Mouse (Mus musculus): ENCODE measurements at regions not wholly inside any gene's neighbourhood (a gene's known extent, or its start where the extent isn't known, plus 50 kb on each side); places are given as distances from the start of the nearest gene placed in this dataset.
A peak's percentile ranks its signal among the peaks of the same experiment; 100 is the strongest.

DNA sequence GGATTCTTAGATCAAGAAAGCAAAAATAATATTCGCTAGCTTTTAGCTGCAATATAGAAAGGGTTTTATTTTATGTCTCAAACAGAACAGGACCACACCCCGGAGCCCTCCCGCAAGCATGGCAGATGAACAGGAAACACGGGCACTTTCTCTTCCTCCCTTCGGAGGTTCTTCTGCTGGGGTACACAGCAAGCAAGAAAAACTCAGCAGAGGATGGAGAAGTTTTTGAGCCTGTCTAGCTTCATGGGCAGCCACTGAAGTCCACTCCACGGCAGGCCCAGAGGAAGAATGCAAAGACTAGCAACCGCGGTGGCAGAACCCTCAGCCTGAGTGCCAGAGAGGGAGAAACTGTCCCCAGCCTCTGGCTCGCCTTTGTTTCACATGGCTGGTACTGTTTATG is 174.7 kb upstream of the Ap5m1 start:
- 67% methylated on average over 9 of the region's 9 CpGs for WGBS
- ATAC-seq (replicated peaks): no peak
- Histone ChIP-seq H3K4me2 (replicated peaks) (no peak overlapping the region), H3K4me1 (peaks cover 4% of the 10 kb centered on the region; the same call in 1 of the 2 replicates), H3K27ac (replicated peaks) (no peak overlapping the region), H3K9ac (replicated peaks) (no peak overlapping the region), H3K9me3 (no peaks in the 10 kb centered on the region), H3K4me3 (no peak overlapping the region), H3K36me3 (no peaks in the 10 kb centered on the region), H3K27me3 (peaks cover 32% of the 10 kb centered on the region)

- Histone ChIP-seq H3K4me1 (peaks cover 4% of the 10 kb centered on the region; the same call in 1 of the 2 replicates), H3K9ac (replicated peaks) (no peak overlapping the region), H3K4me3 (no peak overlapping the region), H3K4me2 (replicated peaks) (0 out of 2 replicates have a peak overlapping the region, but pooled peaks have one; percentile 9), H3K9me3 (no peaks in the 10 kb centered on the region), H3K27me3 (peaks cover 27% of the 10 kb centered on the region), H3K27ac (replicated peaks) (no peak overlapping the region), H3K36me3 (no peaks in the 10 kb centered on the region)
- ATAC-seq (replicated peaks): no peak
- 6% methylated on average over 13 of the region's 13 CpGs for WGBS
These were observed 176.9 kb upstream of the Ap5m1 start for GRCm38 (mm10) chr14:48888954-48889353.

GRCm38 (mm10) chr14:48880041-48880440 is 185.9 kb upstream of the Ap5m1 start:
- no peak; the same call in 1 of the 2 replicates for ATAC-seq (replicated peaks)

GRCm38 (mm10) chr14:48877998-48878657 is 187.8 kb upstream of the Ap5m1 start:
- peak; percentile 11; the same call in 1 of the 2 replicates for ATAC-seq (replicated peaks)
- Histone ChIP-seq H3K27me3 (peaks cover 4% of the 10 kb centered on the region; the same call in 1 of the 2 replicates), H3K4me3 (no peak overlapping the region), H3K9ac (replicated peaks) (no peak overlapping the region), H3K9me3 (no peaks in the 10 kb centered on the region), H3K27ac (replicated peaks) (no peak overlapping the region), H3K36me3 (no peaks in the 10 kb centered on the region), H3K4me2 (replicated peaks) (no peak overlapping the region), H3K4me1 (peaks cover 8% of the 10 kb centered on the region; the same call in 1 of the 2 replicates)
- 82% methylated on average over 12 of the region's 12 CpGs for WGBS

More at GRCm38 (mm10) chr14:48880041-48880440, 185.9 kb upstream of the Ap5m1 start:
- Histone ChIP-seq H3K27ac (replicated peaks) (no peak overlapping the region), H3K9me3 (no peaks in the 10 kb centered on the region), H3K36me3 (no peaks in the 10 kb centered on the region), H3K4me3 (no peak overlapping the region), H3K9ac (replicated peaks) (no peak overlapping the region), H3K4me2 (replicated peaks) (no peak overlapping the region), H3K27me3 (peaks cover 7% of the 10 kb centered on the region; the same call in 1 of the 2 replicates), H3K4me1 (peaks cover 8% of the 10 kb centered on the region; the same call in 1 of the 2 replicates)
- 30% methylated on average over 6 of the region's 6 CpGs for WGBS

DNA sequence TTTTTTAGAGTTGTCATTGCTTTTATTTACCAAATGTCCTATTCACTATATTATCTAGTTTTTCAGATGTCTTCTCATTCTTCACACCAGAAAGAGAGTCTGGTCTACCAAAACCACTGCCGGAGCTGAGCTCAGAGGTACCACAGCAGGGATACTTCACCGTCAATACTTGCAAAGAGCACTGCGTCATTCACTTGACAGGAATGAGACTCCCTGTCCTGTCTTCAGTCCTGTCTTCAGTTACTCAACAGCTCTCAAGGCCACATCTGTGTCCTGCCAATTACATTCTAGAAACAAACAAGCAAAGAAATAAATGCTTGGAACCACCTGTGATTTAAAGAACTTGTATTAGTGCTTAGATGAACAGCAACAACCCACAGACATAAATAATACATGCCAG is 194.6 kb upstream of the Ap5m1 start:
- H3K27me3 ChIP-seq: no peaks in the 10 kb centered on the region
- no peaks in the 10 kb centered on the region for H3K9me3 ChIP-seq
- H3K4me2 ChIP-seq (replicated peaks): no peak overlapping the region
- H3K9ac ChIP-seq (replicated peaks): no peak overlapping the region
- 90% methylated on average over 3 of the region's 3 CpGs for WGBS
- no peaks in the 10 kb centered on the region for H3K36me3 ChIP-seq
- H3K27ac ChIP-seq (replicated peaks): no peak overlapping the region
- no peaks in the 10 kb centered on the region for H3K4me1 ChIP-seq
- H3K4me3 ChIP-seq: no peak overlapping the region
- ATAC-seq (replicated peaks): no peak

DNA sequence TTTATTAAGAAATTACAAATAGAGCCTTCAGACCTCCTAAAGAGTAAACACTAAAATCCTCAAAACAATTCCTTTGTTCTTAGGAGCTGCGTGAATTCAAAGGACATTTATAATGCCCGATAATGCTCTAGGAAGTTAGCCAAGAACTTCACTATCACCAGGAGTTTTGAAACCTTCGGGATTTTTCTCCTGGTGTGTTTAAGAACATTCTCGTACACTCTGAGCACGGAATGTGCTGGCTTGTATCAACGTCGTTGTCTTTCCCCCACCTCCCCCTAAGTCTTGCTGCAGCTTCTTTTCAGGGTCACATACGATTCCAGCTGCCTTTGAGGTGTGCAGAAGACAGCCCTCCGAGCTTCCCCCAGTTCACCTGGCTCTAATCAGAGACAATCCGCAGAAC is 195.9 kb upstream of the Ap5m1 start:
- Histone ChIP-seq H3K9ac (replicated peaks) (no peak overlapping the region), H3K4me1 (no peaks in the 10 kb centered on the region), H3K27me3 (no peaks in the 10 kb centered on the region), H3K9me3 (no peaks in the 10 kb centered on the region), H3K4me3 (no peak overlapping the region), H3K27ac (replicated peaks) (no peak overlapping the region), H3K36me3 (no peaks in the 10 kb centered on the region), H3K4me2 (replicated peaks) (no peak overlapping the region)
- ATAC-seq (replicated peaks): no peak
- WGBS: 59% methylated on average over 10 of the region's 10 CpGs

DNA sequence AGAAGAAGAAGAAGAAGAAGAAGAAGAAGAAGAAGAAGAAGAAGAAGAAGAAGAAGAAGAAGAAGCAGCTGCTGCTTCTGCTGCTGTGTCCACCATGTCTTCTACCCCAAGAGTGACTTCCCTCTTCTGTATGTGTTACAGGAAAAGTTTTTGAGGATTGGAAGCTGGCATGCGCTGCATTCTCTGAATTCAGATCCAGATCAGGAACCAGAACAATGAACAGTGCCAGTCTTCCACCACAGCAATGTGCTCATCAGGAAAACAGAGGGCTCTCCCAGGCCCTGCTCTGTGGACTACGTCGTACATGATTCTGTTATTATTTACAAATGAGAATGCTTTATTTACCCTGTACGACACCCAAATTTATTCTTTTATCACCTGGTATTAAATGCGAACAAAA is 181.8 kb upstream of the Otx2 start:
- Histone ChIP-seq H3K36me3 (no peaks in the 10 kb centered on the region), H3K9ac (replicated peaks) (no peak overlapping the region), H3K27ac (replicated peaks) (no peak overlapping the region), H3K4me1 (peaks cover 18% of the 10 kb centered on the region), H3K9me3 (no peaks in the 10 kb centered on the region), H3K4me3 (no peak overlapping the region), H3K27me3 (peaks cover 20% of the 10 kb centered on the region), H3K4me2 (replicated peaks) (no peak overlapping the region)
- WGBS: 91% methylated on average over 5 of the region's 5 CpGs
- ATAC-seq (replicated peaks): no peak

- Histone ChIP-seq H3K27me3 (peaks cover 20% of the 10 kb centered on the region), H3K9me3 (no peaks in the 10 kb centered on the region), H3K4me3 (no peak overlapping the region), H3K9ac (replicated peaks) (no peak overlapping the region), H3K36me3 (no peaks in the 10 kb centered on the region), H3K4me1 (peaks cover 18% of the 10 kb centered on the region), H3K27ac (replicated peaks) (peak overlapping the region; percentile 31), H3K4me2 (replicated peaks) (no peak overlapping the region)
- WGBS: 29% methylated on average over 9 of the region's 9 CpGs
- ATAC-seq (replicated peaks): peak; percentile 66
These were observed 180.7 kb upstream of the Otx2 start for GRCm38 (mm10) chr14:48854188-48854924.

GRCm38 (mm10) chr14:48853479-48854187 is 180.0 kb upstream of the Otx2 start:
- Histone ChIP-seq H3K4me1 (peaks cover 18% of the 10 kb centered on the region), H3K9me3 (no peaks in the 10 kb centered on the region), H3K27me3 (peaks cover 20% of the 10 kb centered on the region), H3K4me3 (no peak overlapping the region), H3K36me3 (no peaks in the 10 kb centered on the region), H3K4me2 (replicated peaks) (peak overlapping the region; percentile 32; the same call in 1 of the 2 replicates), H3K27ac (replicated peaks) (no peak overlapping the region), H3K9ac (replicated peaks) (no peak overlapping the region)
- 12% methylated on average over 7 of the region's 7 CpGs for whole genome bisulfite sequencing
- no peak for ATAC-seq (replicated peaks)

DNA sequence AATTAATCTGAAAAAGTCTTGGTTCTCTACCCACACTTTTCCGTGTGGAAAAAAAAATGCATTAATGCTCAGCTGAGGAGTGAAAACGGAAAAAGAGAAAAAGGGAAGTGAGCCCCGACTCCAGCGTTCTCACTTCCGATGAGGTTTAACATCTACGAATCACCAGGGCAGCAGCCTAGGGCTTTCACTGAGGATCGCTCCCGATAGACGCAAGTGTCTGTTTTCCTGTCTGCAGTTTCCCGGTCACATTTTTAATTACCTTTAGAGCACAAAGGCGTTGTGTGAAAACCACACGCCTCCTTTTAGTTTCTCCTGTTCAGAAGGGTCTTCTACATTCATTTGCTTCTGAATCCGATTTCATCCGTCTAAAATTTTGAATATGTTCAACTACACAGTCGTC is 179.2 kb upstream of the Otx2 start:
- Histone ChIP-seq H3K27me3 (peaks cover 20% of the 10 kb centered on the region), H3K27ac (replicated peaks) (no peak overlapping the region), H3K4me1 (peaks cover 18% of the 10 kb centered on the region), H3K36me3 (no peaks in the 10 kb centered on the region), H3K9ac (replicated peaks) (no peak overlapping the region), H3K4me3 (0 out of 2 replicates have a peak overlapping the region, but pooled peaks have one; percentile 1), H3K4me2 (replicated peaks) (peak overlapping the region; percentile 32), H3K9me3 (no peaks in the 10 kb centered on the region)
- ATAC-seq (replicated peaks): no peak
- 2% methylated on average over 15 of the region's 15 CpGs for WGBS

- peaks cover 18% of the 10 kb centered on the region for H3K4me1 ChIP-seq
- H3K27me3 ChIP-seq: peaks cover 20% of the 10 kb centered on the region
- 53% methylated on average over 4 of the region's 4 CpGs for WGBS
- no peaks in the 10 kb centered on the region for H3K36me3 ChIP-seq
- no peaks in the 10 kb centered on the region for H3K9me3 ChIP-seq
- H3K4me3 ChIP-seq: no peak overlapping the region
- no peak for ATAC-seq (replicated peaks)
- no peak overlapping the region for H3K27ac ChIP-seq (replicated peaks)
- no peak overlapping the region for H3K9ac ChIP-seq (replicated peaks)
- no peak overlapping the region for H3K4me2 ChIP-seq (replicated peaks)
These were observed 178.4 kb upstream of the Otx2 start for GRCm38 (mm10) chr14:48852061-48852460.

DNA sequence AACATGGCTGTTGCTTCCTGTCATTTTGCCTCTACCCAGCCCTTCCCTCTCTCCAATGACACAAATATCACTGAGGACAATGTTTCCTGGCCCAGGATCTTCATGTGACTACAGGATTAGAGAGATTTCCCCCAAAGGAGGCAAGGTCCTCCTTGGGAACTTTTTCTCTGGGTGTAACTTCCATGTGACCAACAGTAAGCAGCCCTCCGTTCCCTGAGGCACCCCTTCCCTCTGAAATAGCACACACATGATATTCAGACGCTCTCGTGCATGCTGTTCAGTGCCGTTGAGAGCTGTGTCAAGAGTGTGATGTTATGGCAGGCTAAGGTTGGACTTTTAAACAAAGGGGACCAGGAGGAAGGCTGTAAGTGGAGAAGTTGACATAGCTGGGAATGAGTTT is 169.2 kb upstream of the Otx2 start:
- Histone ChIP-seq H3K4me2 (replicated peaks) (no peak overlapping the region), H3K27ac (replicated peaks) (no peak overlapping the region), H3K4me3 (no peak overlapping the region), H3K36me3 (no peaks in the 10 kb centered on the region), H3K4me1 (no peaks in the 10 kb centered on the region), H3K9me3 (no peaks in the 10 kb centered on the region), H3K27me3 (no peaks in the 10 kb centered on the region), H3K9ac (replicated peaks) (no peak overlapping the region)
- 87% methylated on average over 4 of the region's 4 CpGs for WGBS
- no peak for ATAC-seq (replicated peaks)
